Mouse (Mus musculus) layer of hippocampus, postnatal 10 days (tissue): Measurements from ENCODE around the gene Adgrg3. TPM values are rescaled to one million over a fixed set of nuclear protein-coding genes. Genes with fewer than 3 reads are reported as not detected.
"Not testable (repeated sequence)": the region's sequence is repeated elsewhere in the genome, so short reads cannot be mapped to it uniquely, and the experiment has no call there.

ENCODE experiments used
- DNase-seq, 2 experiments: peaks; one replicate each; pipeline ENCODE4 v3.0.0; 2021; ENCODE audit warnings: low spot score in 2 of 2
- total RNA-seq, 2 experiments: library from RNA; stranded (reverse); gene quantifications; 2 replicates each; pipeline ENCODE4 v1.2.3; 2021

Adgrg3 gene
- total RNA-seq, 2 experiments from 2014 or later, result 0.20 to 0.48 TPM

DNA sequence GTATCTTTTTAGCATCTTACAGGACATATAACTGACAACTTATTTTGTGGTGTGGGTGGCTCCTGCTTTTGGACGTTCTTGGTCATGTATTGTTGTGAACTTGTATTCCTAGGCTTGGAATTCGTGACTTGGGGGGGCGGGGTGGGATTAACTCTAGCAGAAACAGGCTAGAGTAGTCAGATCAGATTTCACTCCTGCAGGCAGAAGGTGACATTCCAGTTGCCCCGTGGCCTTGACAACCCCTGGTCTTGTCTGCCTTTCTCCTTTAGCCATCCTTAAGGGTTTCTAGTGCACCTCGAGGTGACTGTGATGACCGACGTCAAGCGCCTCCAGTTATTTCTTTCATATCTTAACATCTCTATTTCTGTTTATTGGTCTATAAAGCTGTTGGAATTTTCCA lies 5.7 kb downstream of the Adgrg3 start:
- DNase-seq, result no peak

DNA sequence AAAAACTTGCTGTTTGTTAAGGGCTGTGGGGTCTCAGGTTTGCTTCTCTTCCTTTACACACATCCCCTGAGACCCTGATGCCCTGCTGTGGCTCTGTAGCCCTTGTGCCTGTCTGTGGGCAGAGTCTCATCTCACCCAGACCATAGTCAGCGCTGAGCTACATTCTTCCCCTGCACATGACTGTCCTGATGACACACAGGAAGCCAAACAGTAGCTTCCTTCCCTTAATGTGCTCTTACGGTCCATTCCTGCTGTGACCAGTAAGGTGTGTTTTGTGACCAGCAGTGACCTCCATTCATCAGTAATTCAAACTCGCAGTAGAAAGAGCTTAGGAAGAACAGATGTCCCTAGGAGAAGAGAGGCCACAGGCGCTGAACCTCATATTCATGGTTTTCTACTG lies 6.9 kb downstream of the Adgrg3 start:
- no peak for DNase-seq

DNA sequence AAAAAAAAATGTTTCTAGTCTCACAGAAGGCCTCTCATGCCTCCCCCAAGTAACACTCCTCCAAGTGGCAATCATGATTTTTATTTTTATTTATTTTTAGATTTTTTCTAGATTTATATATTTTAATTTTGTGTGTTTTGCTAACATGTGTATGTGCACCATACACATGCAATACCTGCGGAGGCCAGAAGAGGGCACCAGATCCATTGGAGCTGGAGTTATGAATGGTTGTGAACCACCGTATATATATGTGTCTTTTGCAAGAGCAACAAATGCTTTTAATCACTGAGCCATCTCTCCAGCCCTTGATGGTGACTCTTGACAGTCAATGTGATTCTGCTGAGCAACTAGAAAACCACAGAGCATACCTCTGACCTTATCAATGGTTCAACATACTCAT lies 7.9 kb downstream of the Adgrg3 start:
- peak; percentile 37 to 48 for DNase-seq

DNA sequence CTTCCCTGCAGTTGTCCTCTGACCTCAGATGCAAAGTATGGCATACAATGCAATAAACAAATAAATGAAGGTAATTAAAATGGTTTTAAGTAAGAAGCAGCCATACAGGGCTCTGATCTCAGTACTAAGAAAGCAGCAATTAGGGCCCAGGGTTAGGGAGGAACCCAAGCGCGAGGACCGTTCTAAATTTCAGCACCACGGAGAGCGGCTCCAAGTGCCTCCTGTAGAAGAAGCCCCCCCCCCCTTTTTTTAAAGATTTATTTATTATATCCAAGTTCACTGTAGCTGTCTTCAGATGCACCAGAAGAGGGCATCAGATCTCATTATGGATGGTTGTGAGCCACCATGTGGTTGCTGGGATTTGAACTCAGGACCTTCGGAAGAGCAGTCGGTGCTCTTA lies 10.9 kb downstream of the Adgrg3 start:
- not testable (repeated sequence) for DNase-seq

DNA sequence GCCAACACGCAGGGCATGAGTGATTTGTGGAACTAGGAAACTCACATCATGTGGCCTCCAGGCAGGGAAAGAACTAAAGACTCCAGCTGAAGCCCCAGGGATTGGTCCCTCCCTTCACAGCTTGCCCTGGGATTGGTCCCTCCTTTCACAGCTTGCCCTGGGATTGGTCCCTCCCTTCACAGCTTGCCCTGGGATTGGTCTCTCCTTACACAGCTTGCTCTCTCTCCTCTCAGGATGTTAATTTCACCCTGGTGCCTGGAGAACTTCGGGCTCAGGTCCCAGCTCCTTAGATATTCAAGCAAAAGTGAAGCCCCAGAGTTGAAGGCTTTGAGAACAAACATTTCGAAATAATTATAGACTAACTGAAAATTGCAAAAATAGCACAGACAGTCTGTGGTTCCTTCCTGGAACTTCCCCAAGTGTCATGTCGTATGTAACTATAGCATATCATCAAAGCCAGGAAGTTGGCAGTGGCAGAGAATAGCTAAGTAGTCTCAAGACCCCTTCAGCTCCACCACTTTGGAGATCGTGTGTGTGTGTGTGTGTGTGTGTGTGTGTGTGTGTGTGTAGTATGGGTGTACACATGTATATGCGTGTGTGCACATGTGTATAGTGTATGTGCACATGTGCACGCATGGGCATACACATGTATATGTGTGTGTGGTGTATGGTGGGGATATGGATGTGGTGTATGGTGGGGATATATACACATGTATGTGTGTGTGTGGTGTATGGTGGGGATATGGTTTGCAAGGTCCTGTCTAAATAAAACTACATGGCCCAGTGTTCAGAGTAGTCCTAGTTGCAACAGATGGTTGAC lies 19.8 kb downstream of the Adgrg3 start:
- DNase-seq, result peak; percentile 28 to 49

DNA sequence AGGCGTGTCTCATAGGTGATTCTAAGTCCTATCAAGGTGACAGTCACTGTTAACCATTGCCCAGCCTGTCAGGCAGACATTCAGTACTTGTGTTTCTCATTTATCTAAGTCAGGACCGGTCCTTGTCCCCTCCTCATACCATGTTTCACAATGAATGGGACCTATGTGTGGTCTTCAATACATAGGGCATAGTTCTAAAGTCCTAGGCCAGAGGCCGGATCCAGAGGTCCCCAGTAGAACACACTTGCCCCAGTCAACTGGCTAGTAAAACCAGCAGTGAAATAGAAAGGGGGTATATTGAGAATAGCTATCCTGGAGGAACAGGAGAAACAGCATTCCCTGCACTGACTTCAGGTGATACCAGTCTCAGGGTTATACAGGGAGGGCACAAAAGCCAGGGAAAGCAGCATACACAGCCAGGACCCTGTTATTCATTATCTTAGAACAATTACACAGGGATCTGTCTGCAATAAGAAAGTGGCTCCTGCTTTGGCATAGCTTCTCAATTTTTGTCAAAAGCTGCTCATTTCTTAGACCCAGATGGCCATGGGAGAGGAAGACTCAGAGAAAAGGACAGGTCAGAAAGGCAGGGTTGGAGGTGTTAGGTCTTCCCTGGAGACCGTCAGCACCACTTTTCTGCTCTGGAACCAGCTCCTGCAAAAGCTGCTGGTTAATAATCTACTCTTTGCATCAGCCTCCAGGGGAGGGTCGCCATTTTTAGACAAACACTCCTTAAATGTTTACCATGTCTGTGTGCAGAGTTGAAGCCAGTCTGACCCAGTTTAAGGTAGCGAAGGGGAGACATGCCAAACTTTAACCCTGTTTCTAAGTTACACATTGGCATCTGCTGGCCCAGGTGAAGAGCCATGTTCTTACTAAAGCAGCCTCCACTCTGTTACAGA lies 24.6 kb downstream of the Adgrg3 start:
- no peak for DNase-seq

DNA sequence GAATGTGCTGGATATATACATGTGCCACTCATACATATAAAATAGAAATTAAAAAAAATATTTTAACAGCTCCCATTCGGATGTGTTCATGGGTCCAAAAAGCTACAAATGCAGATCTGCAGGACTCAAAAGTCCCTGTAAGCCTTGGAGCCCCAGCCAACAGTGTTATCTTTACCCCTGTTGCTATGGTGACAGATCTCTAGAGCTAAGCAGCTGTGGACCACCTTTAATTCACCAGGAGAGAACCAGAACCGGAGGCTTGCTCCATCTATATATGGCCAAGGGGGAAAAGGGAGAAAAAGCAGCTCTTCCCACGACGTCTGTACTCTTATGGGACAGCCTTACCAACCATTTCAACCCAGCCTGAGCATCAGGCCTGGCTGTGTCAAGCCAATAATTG lies 27.3 kb downstream of the Adgrg3 start:
- DNase-seq, result no peak

DNA sequence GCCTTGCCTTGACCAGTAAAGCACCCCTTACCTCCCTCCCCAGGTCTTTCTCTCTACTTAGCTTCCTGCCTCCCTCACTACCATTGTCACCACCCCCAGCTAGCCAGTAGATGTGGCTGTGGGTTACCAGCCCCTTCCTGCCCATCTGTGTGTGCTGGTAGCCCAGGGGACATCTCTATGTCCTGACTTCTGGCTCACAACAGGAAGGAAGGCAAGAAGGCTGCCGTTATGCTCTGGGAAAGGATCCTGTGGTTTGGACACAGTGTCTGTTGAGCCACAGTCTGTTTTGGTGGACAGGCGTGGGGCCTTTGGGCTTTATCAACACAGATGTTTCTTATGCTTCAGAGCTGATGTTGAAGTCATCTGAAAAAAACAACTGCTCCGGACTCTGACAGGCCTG lies 29.5 kb downstream of the Adgrg3 start:
- DNase-seq, result no peak

DNA sequence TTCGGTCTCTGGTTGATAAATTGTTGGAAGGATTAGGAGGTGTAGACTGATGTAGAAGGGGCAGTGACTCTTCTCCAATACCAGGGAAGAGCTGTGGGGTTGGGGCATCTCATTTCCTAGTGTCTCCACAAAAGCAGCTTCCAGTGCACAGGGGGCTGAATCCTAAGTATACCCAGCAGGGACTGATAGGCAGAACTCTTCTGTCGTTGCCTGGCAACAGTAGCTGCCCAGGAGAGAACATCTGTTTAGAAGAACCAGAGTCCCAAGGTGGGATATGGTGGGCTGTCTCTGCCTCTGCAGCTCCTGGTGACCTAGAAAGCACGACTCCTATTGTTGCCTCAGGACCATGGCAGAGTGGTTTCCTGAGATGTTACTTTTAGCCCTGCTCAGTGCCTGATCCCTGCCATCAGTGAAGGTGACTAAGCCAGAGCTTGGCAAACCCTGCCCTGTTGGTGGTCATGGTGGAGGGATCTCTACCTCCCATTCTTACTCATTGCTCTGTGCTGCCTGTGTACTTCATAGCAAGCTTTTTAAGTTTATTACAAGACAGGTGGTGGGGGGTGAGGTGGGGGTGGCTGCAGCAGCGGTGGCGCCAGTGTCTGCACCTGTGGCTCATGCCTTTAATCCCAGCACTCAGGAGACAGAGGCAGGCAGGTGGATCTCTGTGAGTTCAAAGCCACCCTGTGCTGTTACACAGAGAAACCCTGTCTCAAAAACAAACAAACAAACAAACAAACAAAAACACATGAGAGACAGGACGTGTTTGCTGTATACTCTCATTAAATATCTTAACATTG lies 30.6 kb downstream of the Adgrg3 start:
- no peak for DNase-seq

DNA sequence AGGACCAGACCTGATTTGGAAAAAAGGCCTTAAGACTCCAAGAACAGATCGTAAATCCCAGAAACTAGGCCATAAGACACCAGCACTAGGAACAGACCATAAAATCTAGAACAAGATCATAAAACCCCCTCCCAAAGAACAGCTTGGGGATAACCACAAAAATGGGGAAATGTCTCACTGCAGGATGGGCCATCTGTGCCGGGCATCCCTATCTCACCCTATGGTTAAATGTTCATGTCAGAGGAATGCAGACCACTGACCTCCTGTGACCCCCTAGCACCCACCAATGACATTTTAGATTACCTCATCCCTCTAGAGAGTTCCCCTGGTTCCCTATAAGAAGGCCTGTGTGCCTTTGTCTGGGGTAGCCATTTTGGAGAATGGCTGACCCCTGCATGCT lies 32.1 kb downstream of the Adgrg3 start:
- no peak for DNase-seq

DNA sequence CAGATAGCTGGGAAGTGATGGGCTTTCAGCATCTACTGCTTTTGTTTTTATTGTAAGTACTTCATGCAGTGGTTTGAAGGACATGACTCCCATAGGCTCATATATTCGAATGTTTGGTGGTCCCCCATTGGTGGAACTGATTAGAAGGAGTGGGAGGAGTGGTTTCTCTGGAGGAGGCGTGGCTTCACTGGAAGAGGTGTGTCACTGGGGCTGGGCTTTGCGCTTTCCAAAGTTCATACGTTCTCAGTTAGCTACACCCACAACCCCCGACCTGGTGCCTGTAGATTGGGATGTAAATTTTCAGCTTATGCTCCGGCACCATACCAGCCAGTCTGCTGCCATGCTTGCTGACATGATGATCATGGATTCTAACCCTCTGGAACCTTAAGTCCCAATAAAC lies 36.9 kb downstream of the Adgrg3 start:
- no peak for DNase-seq

DNA sequence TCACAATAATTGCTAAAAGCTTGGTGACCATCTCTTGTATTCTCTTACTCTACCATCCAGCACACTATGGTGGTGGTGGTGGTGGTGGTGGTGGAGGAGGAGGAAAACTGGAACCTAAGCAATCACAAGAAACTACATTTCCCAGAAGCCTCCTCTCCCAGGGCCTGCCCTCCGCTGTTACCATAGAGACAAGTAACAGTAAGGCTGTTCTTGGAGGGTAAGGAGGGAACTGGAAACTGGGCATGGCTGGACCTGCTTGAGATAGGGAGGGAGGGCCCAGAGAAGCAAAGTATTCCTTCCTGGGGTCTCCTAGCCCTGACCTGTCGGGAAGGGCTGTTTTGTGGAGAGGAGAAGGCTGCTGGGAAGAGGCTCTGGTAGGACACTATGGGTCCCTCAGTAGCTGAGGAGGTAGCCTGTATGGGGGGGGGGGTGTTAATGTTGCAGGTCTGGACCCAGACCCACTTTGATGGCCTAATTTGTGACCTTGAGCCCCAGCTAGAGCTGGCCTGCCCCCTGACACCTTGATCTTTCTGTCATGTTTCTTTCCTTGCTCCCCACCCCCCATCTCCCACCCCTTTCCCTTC lies 37.5 kb downstream of the Adgrg3 start, which contains the start of gene Drc7:
Gene Drc7, plus strand, starts transcription at position 177 of the 584 bp plus-strand sequence.
- peak; percentile 12 to 21 for DNase-seq

DNA sequence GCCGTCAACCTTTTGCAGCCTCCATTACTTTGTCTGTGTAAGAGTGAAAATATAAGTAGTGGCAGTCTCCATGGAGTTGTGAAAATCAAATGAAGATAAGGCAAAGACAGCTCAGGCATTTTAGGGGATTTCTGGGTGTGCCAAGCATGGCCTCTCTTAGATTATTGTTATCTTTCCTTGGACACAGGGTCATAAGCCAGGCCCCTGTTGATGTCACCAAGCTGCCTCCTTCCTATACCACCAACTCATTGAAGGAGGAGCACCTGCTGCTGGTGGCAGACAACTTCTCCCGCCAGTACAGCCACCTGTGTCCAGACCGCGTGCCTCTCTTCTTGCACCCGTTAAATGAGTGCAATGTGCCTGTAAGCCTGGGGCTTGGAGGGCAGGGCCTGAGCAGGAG lies 38.9 kb downstream of the Adgrg3 start:
- DNase-seq, result no peak

DNA sequence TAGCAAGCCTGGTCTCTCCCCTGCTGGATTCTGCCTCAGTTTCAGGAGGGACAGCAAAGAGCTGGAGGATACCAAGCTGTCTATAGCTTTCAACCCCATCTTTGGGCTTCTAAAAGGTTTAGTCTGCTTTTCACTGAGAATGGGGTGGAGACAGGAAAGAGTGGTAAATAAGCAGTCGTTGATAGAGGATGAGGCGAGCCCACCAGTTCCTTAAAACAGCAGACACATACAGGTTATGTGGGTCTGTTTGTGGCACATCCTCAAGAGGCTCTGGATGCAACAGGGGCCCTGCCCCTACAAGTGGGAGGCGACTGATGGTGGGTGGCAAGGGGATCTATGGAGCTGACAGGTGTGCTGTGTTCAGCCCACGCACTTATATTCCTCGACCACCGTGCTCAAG lies 41.2 kb downstream of the Adgrg3 start:
- no peak for DNase-seq

DNA sequence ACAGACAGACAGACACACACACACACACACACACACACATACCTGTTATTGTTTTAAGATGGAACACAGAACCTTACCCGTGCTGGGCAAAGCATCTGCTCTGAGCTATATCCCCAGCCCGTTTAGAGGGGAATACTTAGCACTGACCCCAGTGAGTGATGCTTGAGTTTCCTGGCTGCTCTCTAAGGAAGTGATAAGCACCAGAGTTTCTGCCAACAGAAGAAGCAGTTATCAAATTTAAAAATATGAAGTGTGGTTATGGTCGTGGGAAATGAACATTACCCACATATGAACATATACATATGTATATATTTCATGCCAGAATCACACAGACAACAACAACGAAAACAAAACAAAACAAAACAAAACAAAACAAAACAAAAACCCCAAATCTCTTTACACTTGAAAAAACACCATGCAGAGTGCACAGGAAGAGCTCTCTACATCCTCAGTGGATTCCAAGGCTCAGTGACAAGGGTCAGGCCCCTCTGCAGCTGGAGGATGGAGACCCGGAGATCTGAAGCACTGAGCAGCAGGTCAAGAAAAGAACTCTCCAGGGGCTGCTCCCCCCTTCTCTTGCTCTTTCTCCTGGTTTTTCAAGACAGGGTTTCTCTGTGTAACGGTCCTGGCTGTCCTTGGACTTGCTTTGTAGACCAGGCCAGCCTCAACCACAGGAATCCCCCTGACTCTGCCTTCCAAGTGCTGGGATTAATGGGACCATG lies 42.5 kb downstream of the Adgrg3 start:
- DNase-seq, result no peak

DNA sequence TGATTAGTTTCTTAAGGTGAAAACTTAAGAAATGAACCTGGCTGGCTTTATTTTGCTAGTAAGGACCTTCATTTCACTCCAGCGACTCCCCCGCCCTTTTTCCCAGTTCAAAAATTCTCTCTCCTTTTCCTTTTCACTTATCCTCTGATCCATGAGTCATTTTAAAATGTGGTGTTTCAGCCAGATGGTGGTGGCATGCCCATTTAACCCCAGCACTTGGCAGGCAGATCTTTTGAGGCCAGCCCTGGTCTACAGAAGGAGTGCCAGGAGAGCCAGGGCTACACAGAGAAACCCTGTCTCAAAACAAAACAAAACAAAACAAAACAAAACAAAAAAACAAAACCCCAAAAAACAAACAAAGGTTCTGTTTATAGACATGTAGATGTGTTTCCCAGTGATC lies 47.0 kb downstream of the Adgrg3 start:
- no peak for DNase-seq

DNA sequence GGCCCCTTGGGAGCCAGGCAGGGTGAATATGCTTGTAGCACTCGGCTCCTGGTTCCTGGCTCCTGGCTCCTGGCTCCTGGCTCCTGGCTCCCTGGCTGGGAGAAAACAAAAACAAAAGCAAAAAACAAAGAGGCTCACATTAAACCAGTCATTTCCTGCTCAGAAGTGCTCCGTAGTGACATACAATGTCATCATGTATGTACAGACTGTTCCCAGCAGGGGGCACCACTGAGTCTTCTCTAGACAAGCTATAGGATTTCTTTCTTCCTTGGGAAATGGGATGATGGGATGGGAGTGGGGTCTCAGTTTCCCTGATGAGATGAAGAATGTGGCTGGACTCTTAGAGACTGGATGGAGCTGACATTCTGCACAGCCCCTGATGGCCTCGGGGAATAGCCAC lies 50.1 kb downstream of the Adgrg3 start:
- peak; percentile 40 to 55 for DNase-seq

DNA sequence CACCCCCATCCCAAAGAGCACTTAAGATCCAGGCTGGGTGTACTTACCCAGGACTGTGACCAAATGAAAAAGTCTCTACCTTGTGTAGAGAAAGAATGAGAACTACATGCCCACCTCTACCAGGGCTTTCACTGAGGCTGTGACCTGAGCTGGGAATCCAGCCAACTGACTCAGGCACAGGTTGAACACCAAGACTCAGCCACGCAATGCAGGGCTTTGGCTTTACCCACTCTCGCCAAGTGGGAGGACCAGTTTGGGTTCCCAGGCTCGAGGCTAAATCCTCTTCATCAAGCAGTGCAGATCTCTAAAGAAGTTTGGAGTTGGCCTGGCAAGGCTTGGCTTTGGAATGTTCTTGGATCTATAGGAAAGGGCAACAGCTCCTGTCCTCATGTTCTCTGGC lies 58.0 kb downstream of the Adgrg3 start:
- DNase-seq, result no peak

DNA sequence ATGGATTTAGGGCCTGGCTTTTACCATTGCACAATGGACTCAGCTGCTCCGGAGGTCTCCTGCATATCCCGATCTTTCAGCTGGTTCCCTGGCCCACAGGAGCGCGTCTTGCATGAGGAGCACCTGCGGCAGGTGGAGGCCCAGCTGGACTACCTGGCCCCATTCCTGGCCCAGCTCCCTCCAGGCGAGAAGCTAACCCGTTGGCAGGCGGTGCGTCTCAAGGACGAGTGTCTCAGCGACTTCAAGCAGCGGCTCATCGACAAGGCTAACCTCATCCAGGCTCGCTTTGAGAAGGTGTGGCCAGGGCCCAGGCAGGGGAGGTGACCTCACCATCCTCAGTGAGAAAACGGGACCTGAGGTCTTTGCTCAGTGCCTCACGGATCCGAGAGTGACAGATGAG lies 58.7 kb downstream of the Adgrg3 start:
- no peak for DNase-seq

DNA sequence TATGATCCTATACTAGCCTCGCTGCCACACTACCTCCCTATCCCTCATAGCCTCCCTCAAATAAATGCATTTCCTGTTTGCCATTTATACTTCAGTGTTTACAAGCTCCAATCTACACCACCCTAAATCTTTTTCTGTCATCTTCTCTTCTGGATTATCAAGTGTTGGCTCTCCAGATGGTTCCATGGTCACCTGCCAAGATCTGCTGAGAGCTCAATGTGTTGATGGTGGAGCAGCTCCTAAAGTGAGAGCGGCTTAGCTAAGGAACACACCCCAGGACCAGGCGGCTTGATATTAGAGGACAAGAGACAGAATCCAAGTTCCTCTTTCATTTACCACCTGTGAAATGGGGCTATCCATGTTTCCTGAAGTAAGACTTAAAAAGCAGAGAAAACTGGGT lies 60.6 kb downstream of the Adgrg3 start:
- DNase-seq, result no peak
